Mouse (Mus musculus) lung, adult 2 months (tissue): Measurements from ENCODE around the gene Socs3.

Experiments used
- CTCF ChIP-seq: fragments of 200-500 bp; IDR thresholded peaks from 2 replicates; pipeline ENCODE4 v1.5.1; 2011; ENCODE audit warnings: mild to moderate bottlenecking, low read length, control low read depth; ENCODE audit not compliant: insufficient read depth
- POLR2A ChIP-seq: fragments of 200-500 bp; IDR thresholded peaks from 2 replicates; pipeline ENCODE4 v1.6.1; 2011; ENCODE audit warnings: low read depth, mild to moderate bottlenecking, control low read depth, low read length, borderline replicate concordance; ENCODE audit errors: extremely low read depth

DNA sequence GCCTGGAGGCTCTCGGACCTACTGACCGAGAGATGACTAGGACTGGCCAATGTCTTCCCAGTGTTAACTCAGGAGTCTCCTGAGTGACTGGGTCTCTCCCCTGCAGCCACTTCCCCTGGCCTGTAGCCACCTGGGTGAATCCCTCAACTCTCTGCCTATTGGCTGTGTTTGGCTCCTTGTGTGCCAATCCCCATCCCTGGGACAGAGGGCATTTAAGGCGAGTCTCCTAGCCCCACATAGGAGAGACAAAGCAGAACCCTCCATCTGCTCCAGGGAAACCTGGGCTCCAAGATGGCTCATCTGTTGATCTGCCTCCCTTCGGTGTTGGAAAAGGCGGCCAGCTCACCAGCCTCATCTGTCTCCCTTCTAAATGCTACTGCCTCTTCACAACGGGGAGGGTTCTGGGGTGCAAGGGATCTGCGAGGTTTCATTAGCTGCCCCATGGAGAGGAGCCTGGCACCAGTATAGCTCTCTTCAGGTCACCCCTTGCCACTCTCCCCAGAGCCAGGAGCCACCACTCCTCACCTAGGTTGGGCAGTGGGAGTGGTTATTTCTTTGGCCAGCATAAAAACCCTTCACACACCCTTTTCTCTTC lies 3.2 kb downstream of the Socs3 start:
- TF ChIP-seq CTCF (no peak), POLR2A (no peak)
